Mouse (Mus musculus): ENCODE results near the gene Bcdin3d.

GRCm38 (mm10) chr15:99449751-99450280, 24.7 kb downstream of the Bcdin3d start:
- no peak for TF ChIP-seq CTCF (IDR thresholded peaks at IDR 0.05; ENCODE audit: insufficient read depth, low read depth, low read length)
- TF ChIP-seq POLR2A (IDR thresholded peaks at IDR 0.05; ENCODE audit: insufficient read depth, low read depth, low read length) = no peak
